Mouse (Mus musculus) midbrain, postnatal 0 days (tissue): Measurements from ENCODE around the gene Krtap4-2. TPM values are rescaled to one million over a fixed set of nuclear protein-coding genes. Genes with fewer than 3 reads are reported as not detected.
A peak's percentile ranks its signal among the peaks of the same experiment; 100 is the strongest.
"Not testable (repeated sequence)": the region's sequence is repeated elsewhere in the genome, so short reads cannot be mapped to it uniquely, and the experiment has no call there.

Experiments used
- ATAC-seq: fragments of 200-750 bp; cut with Nextera tagmentation; 2 replicates; pipeline ENCODE4 v1.8.0; 2017; ENCODE audit warnings: moderate number of reproducible peaks, mild to moderate bottlenecking, moderate TSS enrichment, moderate library complexity; ENCODE audit not compliant: low FRiP score
- DNase-seq: peaks from one replicate; pipeline ENCODE4 v3.0.0-alpha.2; 2015; ENCODE audit warnings: low spot score
- H3K27ac ChIP-seq: fragments of 300-500 bp; sonication (generic); 2 replicates; pipeline ENCODE4 v1.5.1; 2014; ENCODE audit warnings: low read depth, mild to moderate bottlenecking, low read length, mixed read lengths
- H3K27me3 ChIP-seq: fragments of 300-500 bp; sonication (generic); 2 replicates; pipeline ENCODE4 v1.6.1; 2014; ENCODE audit warnings: low read length, control low read depth, mixed read lengths; ENCODE audit not compliant: insufficient read depth
- H3K36me3 ChIP-seq: fragments of 300-500 bp; sonication (generic); 2 replicates; pipeline ENCODE4 v1.6.1; 2014; ENCODE audit warnings: low read length, control low read depth, mixed read lengths; ENCODE audit not compliant: insufficient read depth
- H3K4me1 ChIP-seq: fragments of 300-500 bp; sonication (generic); 2 replicates; pipeline ENCODE4 v1.6.1; 2014; ENCODE audit warnings: mild to moderate bottlenecking, control low read depth, antibody characterized with exemption, low read length, mixed read lengths; ENCODE audit not compliant: insufficient read depth
- H3K4me2 ChIP-seq: fragments of 300-500 bp; sonication (generic); 2 replicates; pipeline ENCODE4 v1.6.1; 2014; ENCODE audit warnings: low read depth, mild to moderate bottlenecking, low read length, mixed read lengths; ENCODE audit not compliant: poor library complexity, severe bottlenecking
- H3K4me3 ChIP-seq: fragments of 300-500 bp; sonication (generic); 2 replicates; pipeline ENCODE4 v1.5.1; 2014; ENCODE audit warnings: low read depth, mild to moderate bottlenecking, low read length, moderate library complexity
- H3K9ac ChIP-seq: fragments of 300-500 bp; sonication (generic); replicated peaks from 2 replicates; pipeline ENCODE4 v1.6.1; 2014; ENCODE audit warnings: mild to moderate bottlenecking, low read length, moderate library complexity, mixed read lengths; ENCODE audit not compliant: poor library complexity, severe bottlenecking
- H3K9me3 ChIP-seq: fragments of 300-500 bp; sonication (generic); 2 replicates; pipeline ENCODE4 v1.6.1; 2016; ENCODE audit warnings: low read length, control low read depth
- CTCF ChIP-seq: IDR thresholded peaks from 2 replicates; pipeline ENCODE4 v1.5.1; 2016; ENCODE audit warnings: antibody characterized with exemption, mild to moderate bottlenecking
- WGBS: fragments of 180-500 bp; shearing (Covaris S2); extraction: QIAGEN DNeasy Blood & Tissue Kit; methylation state at CpG from one replicate; pipeline ENCODE4 v1.1.7; 2014; 5-methylcytosine and 5-hydroxymethylcytosine counted together
- polyA plus RNA-seq: library from polyadenylated mRNA; unstranded; fragments of >200 nt; fragmentation: Nextera tagmentation; extraction: Ambion mirVana; gene quantifications from 2 replicates; pipeline ENCODE4 v1.2.1, GENCODE M21; 2015
- total RNA-seq: library from RNA; depleted of rRNA; stranded (reverse); fragments of >200 nt; gene quantifications from 2 replicates; pipeline ENCODE4 v1.2.3, GENCODE M21; 2014; rRNA removed

Gene Krtap4-2
- total and polyA plus RNA-seq, 2 experiments from 2014 or later, result not detected

GRCm38 (mm10) chr11:99609126-99609525, 25.8 kb downstream of the Krtap4-2 start:
- Histone ChIP-seq H3K4me1 (no peaks in the 10 kb centered on the region), H3K4me3 (no peak overlapping the region), H3K27me3 (no peaks in the 10 kb centered on the region), H3K9me3 (no peaks in the 10 kb centered on the region), H3K27ac (no peak overlapping the region), H3K4me2 (no peak overlapping the region), H3K36me3 (no peaks in the 10 kb centered on the region), H3K9ac (no peak overlapping the region)
- WGBS, result 78% methylated on average over 1 of the region's 1 CpGs
- peak; percentile 5 for DNase-seq
- no peak for TF ChIP-seq CTCF
- ATAC-seq, result no peak

- H3K4me2 ChIP-seq, H3K27me3 ChIP-seq, H3K4me1 ChIP-seq, H3K9ac ChIP-seq, H3K9me3 ChIP-seq, H3K4me3 ChIP-seq, H3K36me3 ChIP-seq, ATAC-seq, DNase-seq, H3K27ac ChIP-seq: not testable (repeated sequence)
- WGBS, result 86% methylated on average over 1 of the region's 1 CpGs
Measured at GRCm38 (mm10) chr11:99603208-99603607, 31.7 kb downstream of the Krtap4-2 start, which contains the start of gene Gm11938. Gm11938 (minus strand) TSS chr11:99603308.

GRCm38 (mm10) chr11:99597742-99598141, 37.1 kb downstream of the Krtap4-2 start, which contains the start of gene Krtap9-3:
Krtap9-3 (minus strand) TSS chr11:99598105.
- not testable (repeated sequence) for H3K9ac ChIP-seq, H3K4me2 ChIP-seq, H3K4me3 ChIP-seq, H3K36me3 ChIP-seq, H3K27me3 ChIP-seq, H3K9me3 ChIP-seq, H3K27ac ChIP-seq, DNase-seq, ATAC-seq, H3K4me1 ChIP-seq
- WGBS, result 86% methylated on average over 6 of the region's 6 CpGs

GRCm38 (mm10) chr11:99590981-99591380, 43.9 kb downstream of the Krtap4-2 start, which contains the start of gene Krtap1-3:
Krtap1-3 (minus strand) TSS chr11:99591339.
- Histone ChIP-seq H3K27me3 (no peaks in the 10 kb centered on the region), H3K36me3 (no peaks in the 10 kb centered on the region), H3K4me2 (no peak within 1 kb of the TSS), H3K9ac (no peak within 1 kb of the TSS), H3K4me1 (no peaks in the 10 kb centered on the region), H3K9me3 (no peaks in the 10 kb centered on the region), H3K27ac (no peak within 1 kb of the TSS), H3K4me3 (no peak within 1 kb of the TSS)
- ATAC-seq (no peak), DNase-seq (no peak)
- 88% methylated on average over 6 of the region's 6 CpGs for WGBS
- TF ChIP-seq CTCF, result no peak

DNA sequence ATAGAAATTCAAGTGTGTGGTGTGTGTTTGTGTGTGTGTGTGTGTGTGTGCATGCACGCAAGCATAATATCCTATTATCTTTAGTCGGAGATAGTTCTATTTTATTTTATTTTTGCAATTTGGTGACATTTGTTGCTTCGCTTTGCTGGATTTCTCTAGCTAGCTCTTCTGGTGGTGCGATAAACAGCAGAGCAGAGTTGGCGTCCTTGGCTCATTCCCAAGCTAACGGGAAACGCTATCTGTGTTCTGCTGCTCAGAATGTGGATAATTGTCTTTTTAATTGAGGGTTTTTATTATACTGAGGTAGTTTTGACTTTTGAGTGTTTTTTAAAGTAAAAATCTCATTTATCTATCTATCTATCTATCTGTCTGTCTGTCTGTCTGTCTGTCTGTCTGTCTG, 49.8 kb downstream of the Krtap4-2 start:
- H3K4me2 ChIP-seq, result no peak overlapping the region
- ATAC-seq (no peak), DNase-seq (no peak)
- no peaks in the 10 kb centered on the region for H3K4me1 ChIP-seq
- H3K4me3 ChIP-seq, result no peak overlapping the region
- H3K36me3 ChIP-seq, result no peaks in the 10 kb centered on the region
- no peak overlapping the region for H3K9ac ChIP-seq
- H3K9me3 ChIP-seq, result no peaks in the 10 kb centered on the region
- no peak overlapping the region for H3K27ac ChIP-seq
- TF ChIP-seq CTCF, result no peak
- H3K27me3 ChIP-seq, result no peaks in the 10 kb centered on the region
- 89% methylated on average over 7 of the region's 7 CpGs for WGBS

Other genes with a start within 250 kb of the Krtap4-2 start
Only the 30 nearest of the 39 such genes appear.
- gene Krt23, start 141.9 kb downstream of the Krtap4-2 start, total RNA-seq, result 0.16 TPM in 1 of 2 replicates, not detected in the other
- 0.32 TPM in 1 of 2 replicates, not detected in the other for gene Krt23, start 141.9 kb downstream of the Krtap4-2 start, polyA plus RNA-seq
- gene Krt39, start 113.7 kb downstream of the Krtap4-2 start, total RNA-seq, result not detected in 2 replicates
- not detected in 2 replicates for gene Krt39, start 113.7 kb downstream of the Krtap4-2 start, polyA plus RNA-seq
- gene Krt40, start 91.9 kb downstream of the Krtap4-2 start, total RNA-seq, result not detected in 2 replicates
- not detected in 2 replicates for gene Krt40, start 91.9 kb downstream of the Krtap4-2 start, polyA plus RNA-seq
- not detected in 2 replicates for gene Krtap3-3, start 84.2 kb downstream of the Krtap4-2 start, total RNA-seq
- not detected in 2 replicates for gene Krtap3-3, start 84.2 kb downstream of the Krtap4-2 start, polyA plus RNA-seq
- not detected in 2 replicates for gene Krtap3-2, start 78.2 kb downstream of the Krtap4-2 start, total RNA-seq
- gene Krtap3-2, start 78.2 kb downstream of the Krtap4-2 start, polyA plus RNA-seq, result not detected in 2 replicates
- gene Gm11939, start 75.6 kb downstream of the Krtap4-2 start, total RNA-seq, result not detected in 2 replicates
- not detected in 2 replicates for gene Gm11939, start 75.6 kb downstream of the Krtap4-2 start, polyA plus RNA-seq
- not detected in 2 replicates for gene Krtap3-1, start 68.5 kb downstream of the Krtap4-2 start, total RNA-seq
- not detected in 2 replicates for gene Krtap3-1, start 68.5 kb downstream of the Krtap4-2 start, polyA plus RNA-seq
- gene Krtap1-5, start 54.1 kb downstream of the Krtap4-2 start, total RNA-seq, result not detected in 2 replicates
- gene Krtap1-5, start 54.1 kb downstream of the Krtap4-2 start, polyA plus RNA-seq, result not detected in 2 replicates
- gene Krtap1-4, start 51.4 kb downstream of the Krtap4-2 start, total RNA-seq, result not detected in 2 replicates
- not detected in 2 replicates for gene Krtap1-4, start 51.4 kb downstream of the Krtap4-2 start, polyA plus RNA-seq
- not detected in 2 replicates for gene Krtap1-3, start 43.7 kb downstream of the Krtap4-2 start, total RNA-seq
- gene Krtap1-3, start 43.7 kb downstream of the Krtap4-2 start, polyA plus RNA-seq, result not detected in 2 replicates
- gene Krtap9-3, start 37.0 kb downstream of the Krtap4-2 start, total RNA-seq, result not detected in 2 replicates
- gene Krtap9-3, start 37.0 kb downstream of the Krtap4-2 start, polyA plus RNA-seq, result not detected in 2 replicates
- gene Gm11938, start 31.8 kb downstream of the Krtap4-2 start, total RNA-seq, result not detected in 2 replicates
- gene Gm11938, start 31.8 kb downstream of the Krtap4-2 start, polyA plus RNA-seq, result not detected in 2 replicates
- not detected in 2 replicates for gene Gm11937, start 24.9 kb downstream of the Krtap4-2 start, total RNA-seq
- gene Gm11937, start 24.9 kb downstream of the Krtap4-2 start, polyA plus RNA-seq, result not detected in 2 replicates
- gene Krtap2-4, start 20.2 kb downstream of the Krtap4-2 start, total RNA-seq, result not detected in 2 replicates
- gene Krtap2-4, start 20.2 kb downstream of the Krtap4-2 start, polyA plus RNA-seq, result not detected in 2 replicates
- not detected in 2 replicates for gene Gm11562, start 14.6 kb downstream of the Krtap4-2 start, total RNA-seq
- gene Gm11562, start 14.6 kb downstream of the Krtap4-2 start, polyA plus RNA-seq, result not detected in 2 replicates
- gene Krtap4-1, start 6.8 kb downstream of the Krtap4-2 start, total RNA-seq, result not detected in 2 replicates
- gene Krtap4-1, start 6.8 kb downstream of the Krtap4-2 start, polyA plus RNA-seq, result not detected in 2 replicates
- gene Krtap4-7, start 9.0 kb upstream of the Krtap4-2 start, total RNA-seq, result not detected in 2 replicates
- gene Krtap4-7, start 9.0 kb upstream of the Krtap4-2 start, polyA plus RNA-seq, result not detected in 2 replicates
- not detected in 2 replicates for gene Gm11555, start 15.2 kb upstream of the Krtap4-2 start, total RNA-seq
- gene Gm11555, start 15.2 kb upstream of the Krtap4-2 start, polyA plus RNA-seq, result not detected in 2 replicates
- gene Gm11563, start 23.9 kb upstream of the Krtap4-2 start, total RNA-seq, result not detected in 2 replicates
- not detected in 2 replicates for gene Gm11563, start 23.9 kb upstream of the Krtap4-2 start, polyA plus RNA-seq
- not detected in 2 replicates for gene Krtap4-6, start 30.9 kb upstream of the Krtap4-2 start, total RNA-seq
- gene Krtap4-6, start 30.9 kb upstream of the Krtap4-2 start, polyA plus RNA-seq, result not detected in 2 replicates
- gene Gm14190, start 55.7 kb upstream of the Krtap4-2 start, total RNA-seq, result not detected in 2 replicates
- gene Gm14190, start 55.7 kb upstream of the Krtap4-2 start, polyA plus RNA-seq, result not detected in 2 replicates
- not detected in 2 replicates for gene Gm14180, start 99.2 kb upstream of the Krtap4-2 start, total RNA-seq
- not detected in 2 replicates for gene Gm14180, start 99.2 kb upstream of the Krtap4-2 start, polyA plus RNA-seq
- gene Gm11595, start 137.8 kb upstream of the Krtap4-2 start, total RNA-seq, result not detected in 2 replicates
- not detected in 2 replicates for gene Gm11595, start 137.8 kb upstream of the Krtap4-2 start, polyA plus RNA-seq
- not detected in 2 replicates for gene Krtap4-8, start 145.6 kb upstream of the Krtap4-2 start, total RNA-seq
- not detected in 2 replicates for gene Krtap4-8, start 145.6 kb upstream of the Krtap4-2 start, polyA plus RNA-seq
- gene Krtap4-9, start 150.1 kb upstream of the Krtap4-2 start, total RNA-seq, result not detected in 2 replicates
- gene Krtap4-9, start 150.1 kb upstream of the Krtap4-2 start, polyA plus RNA-seq, result not detected in 2 replicates
- gene Gm11596, start 158.4 kb upstream of the Krtap4-2 start, total RNA-seq, result not detected in 2 replicates
- not detected in 2 replicates for gene Gm11596, start 158.4 kb upstream of the Krtap4-2 start, polyA plus RNA-seq
- not detected in 2 replicates for gene Gm11569, start 163.8 kb upstream of the Krtap4-2 start, total RNA-seq
- not detected in 2 replicates for gene Gm11569, start 163.8 kb upstream of the Krtap4-2 start, polyA plus RNA-seq
- not detected in 2 replicates for gene Gm11554, start 169.4 kb upstream of the Krtap4-2 start, total RNA-seq
- gene Gm11554, start 169.4 kb upstream of the Krtap4-2 start, polyA plus RNA-seq, result not detected in 2 replicates
- not detected in 2 replicates for gene Krtap4-13, start 174.8 kb upstream of the Krtap4-2 start, total RNA-seq
- gene Krtap4-13, start 174.8 kb upstream of the Krtap4-2 start, polyA plus RNA-seq, result not detected in 2 replicates
- gene Gm11564, start 180.6 kb upstream of the Krtap4-2 start, total RNA-seq, result not detected in 2 replicates
- gene Gm11564, start 180.6 kb upstream of the Krtap4-2 start, polyA plus RNA-seq, result not detected in 2 replicates